Mouse (Mus musculus): ENCODE data around the gene Tgtp2. TPM values are rescaled to one million over a fixed set of nuclear protein-coding genes. Genes with fewer than 3 reads are reported as not detected.
A peak's percentile ranks its signal among the peaks of the same experiment; 100 is the strongest.

Gene Tgtp2
- polyA plus RNA-seq, 1 experiment from 2014 or later = not detected

- Histone ChIP-seq H3K27ac (no peak overlapping the region), H3K4me1 (peaks cover 8% of the 10 kb centered on the region), H3K9me3 (no peaks in the 10 kb centered on the region), H3K27me3 (ENCODE audit: insufficient read depth, poor library complexity, severe bottlenecking) (no peaks in the 10 kb centered on the region), H3K4me3 (no peak overlapping the region), H3K36me3 (no peaks in the 10 kb centered on the region)
- DNase-seq (ENCODE audit: low spot score) = no peak
- WGBS = 85% methylated on average over 1 of the region's 1 CpGs
Observed at GRCm38 (mm10) chr11:49092053-49092586, 28.1 kb upstream of the Tgtp2 start.

- no peak for DNase-seq (ENCODE audit: low spot score)
- H3K9me3 ChIP-seq = no peaks in the 10 kb centered on the region
- WGBS = 61% methylated on average over 4 of the region's 4 CpGs
Observed at GRCm38 (mm10) chr11:49091171-49091570, 27.2 kb upstream of the Tgtp2 start.

DNA sequence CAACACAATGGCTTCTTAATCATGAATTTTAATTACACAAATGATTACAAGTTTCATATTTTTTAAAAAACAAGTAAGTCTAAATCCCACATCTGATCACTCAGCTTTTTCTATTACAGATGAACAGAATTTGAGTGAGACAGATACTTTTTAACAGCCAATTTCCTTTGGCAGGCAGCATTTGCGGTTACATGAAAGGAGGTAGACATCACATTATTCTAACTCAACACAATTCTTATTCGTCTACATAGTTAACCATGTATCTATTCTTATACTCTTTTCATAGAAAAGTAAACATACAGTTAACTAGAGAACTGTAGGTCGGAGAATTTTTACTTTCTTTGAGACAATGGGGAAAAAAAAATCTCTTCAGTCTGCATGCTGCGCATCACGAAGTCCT, 26.5 kb upstream of the Tgtp2 start:
- peaks cover 8% of the 10 kb centered on the region for H3K4me1 ChIP-seq
- H3K9me3 ChIP-seq = no peaks in the 10 kb centered on the region
- H3K36me3 ChIP-seq = no peaks in the 10 kb centered on the region
- DNase-seq (ENCODE audit: low spot score) = no peak
- no peaks in the 10 kb centered on the region for H3K27me3 ChIP-seq (ENCODE audit: insufficient read depth, poor library complexity, severe bottlenecking)
- 87% methylated on average over 5 of the region's 5 CpGs for WGBS
- no peak overlapping the region for H3K27ac ChIP-seq
- H3K4me3 ChIP-seq = no peak overlapping the region

More at GRCm38 (mm10) chr11:49091171-49091570, 27.2 kb upstream of the Tgtp2 start:
- Histone ChIP-seq H3K36me3 (no peaks in the 10 kb centered on the region), H3K4me1 (peaks cover 8% of the 10 kb centered on the region), H3K27ac (no peak overlapping the region), H3K4me3 (no peak overlapping the region), H3K27me3 (ENCODE audit: insufficient read depth, poor library complexity, severe bottlenecking) (no peaks in the 10 kb centered on the region)

GRCm38 (mm10) chr11:49089735-49090507, 25.9 kb upstream of the Tgtp2 start:
- DNase-seq (ENCODE audit: low spot score) = no peak
- no peaks in the 10 kb centered on the region for H3K9me3 ChIP-seq
- H3K4me3 ChIP-seq = no peak overlapping the region
- H3K4me1 ChIP-seq = peaks cover 8% of the 10 kb centered on the region
- no peaks in the 10 kb centered on the region for H3K36me3 ChIP-seq
- no peak overlapping the region for H3K27ac ChIP-seq
- WGBS = 80% methylated on average over 3 of the region's 3 CpGs
- H3K27me3 ChIP-seq (ENCODE audit: insufficient read depth, poor library complexity, severe bottlenecking) = no peaks in the 10 kb centered on the region

- Histone ChIP-seq H3K4me3 (no peak overlapping the region), H3K4me1 (peaks cover 8% of the 10 kb centered on the region), H3K36me3 (no peaks in the 10 kb centered on the region), H3K9me3 (no peaks in the 10 kb centered on the region), H3K27ac (no peak overlapping the region), H3K27me3 (ENCODE audit: insufficient read depth, poor library complexity, severe bottlenecking) (no peaks in the 10 kb centered on the region)
- 86% methylated on average over 5 of the region's 5 CpGs for WGBS
- DNase-seq (ENCODE audit: low spot score) = no peak
Observed at GRCm38 (mm10) chr11:49088990-49089652, 25.1 kb upstream of the Tgtp2 start.

- no peaks in the 10 kb centered on the region for H3K9me3 ChIP-seq
- peak overlapping the region; percentile 42; the same call in 1 of the 2 replicates for H3K27ac ChIP-seq
- H3K36me3 ChIP-seq = no peaks in the 10 kb centered on the region
- DNase-seq (ENCODE audit: low spot score) = peak; percentile 83
- H3K4me3 ChIP-seq = peak overlapping the region; percentile 37
- 32% methylated on average over 22 of the region's 22 CpGs for WGBS
- no peaks in the 10 kb centered on the region for H3K27me3 ChIP-seq (ENCODE audit: insufficient read depth, poor library complexity, severe bottlenecking)
- peaks cover 8% of the 10 kb centered on the region for H3K4me1 ChIP-seq
Observed at GRCm38 (mm10) chr11:49087830-49088616, 24.0 kb upstream of the Tgtp2 start.

- WGBS = 80% methylated on average over 6 of the region's 6 CpGs
- Histone ChIP-seq H3K27ac (no peak overlapping the region), H3K36me3 (no peaks in the 10 kb centered on the region), H3K9me3 (no peaks in the 10 kb centered on the region), H3K27me3 (ENCODE audit: insufficient read depth, poor library complexity, severe bottlenecking) (no peaks in the 10 kb centered on the region), H3K4me1 (peaks cover 8% of the 10 kb centered on the region), H3K4me3 (no peak overlapping the region)
- no peak for DNase-seq (ENCODE audit: low spot score)
Observed at GRCm38 (mm10) chr11:49086858-49087361, 22.9 kb upstream of the Tgtp2 start.

DNA sequence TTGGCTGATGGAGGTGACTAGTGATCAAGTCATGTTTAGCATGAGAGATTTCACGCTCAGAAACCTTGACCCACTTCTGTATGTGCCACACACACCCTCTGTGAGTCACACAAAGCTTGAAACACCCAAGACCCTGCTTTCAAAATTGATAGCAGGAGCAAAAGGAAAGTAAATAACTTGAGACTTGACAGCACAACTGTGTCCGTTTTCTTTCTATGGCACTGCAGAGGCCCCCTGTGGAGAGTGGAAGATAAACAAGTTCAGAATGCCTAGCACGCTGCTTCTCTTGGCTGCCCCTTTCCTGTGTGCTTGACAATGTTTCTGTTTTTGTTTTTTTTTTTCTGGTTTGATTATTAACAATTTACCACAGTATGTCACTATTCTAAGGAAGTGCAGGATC, 20.9 kb upstream of the Tgtp2 start:
- Histone ChIP-seq H3K27me3 (ENCODE audit: insufficient read depth, poor library complexity, severe bottlenecking) (no peaks in the 10 kb centered on the region), H3K4me1 (peaks cover 8% of the 10 kb centered on the region), H3K36me3 (no peaks in the 10 kb centered on the region), H3K4me3 (no peak overlapping the region), H3K9me3 (no peaks in the 10 kb centered on the region), H3K27ac (no peak overlapping the region)
- no peak for DNase-seq (ENCODE audit: low spot score)
- WGBS = 29% methylated on average over 3 of the region's 3 CpGs

GRCm38 (mm10) chr11:49084385-49084784, 20.4 kb upstream of the Tgtp2 start:
- Histone ChIP-seq H3K9me3 (no peaks in the 10 kb centered on the region), H3K4me3 (no peak overlapping the region), H3K4me1 (peaks cover 8% of the 10 kb centered on the region), H3K27me3 (ENCODE audit: insufficient read depth, poor library complexity, severe bottlenecking) (no peaks in the 10 kb centered on the region), H3K27ac (no peak overlapping the region), H3K36me3 (no peaks in the 10 kb centered on the region)
- WGBS = 73% methylated on average over 1 of the region's 1 CpGs
- no peak for DNase-seq (ENCODE audit: low spot score)

GRCm38 (mm10) chr11:49083808-49084207, 19.8 kb upstream of the Tgtp2 start:
- H3K36me3 ChIP-seq = no peaks in the 10 kb centered on the region
- H3K4me3 ChIP-seq = no peak overlapping the region
- no peak overlapping the region for H3K27ac ChIP-seq
- no peak for DNase-seq (ENCODE audit: low spot score)
- WGBS = 79% methylated on average over 3 of the region's 3 CpGs
- no peaks in the 10 kb centered on the region for H3K27me3 ChIP-seq (ENCODE audit: insufficient read depth, poor library complexity, severe bottlenecking)
- H3K4me1 ChIP-seq = peaks cover 8% of the 10 kb centered on the region
- no peaks in the 10 kb centered on the region for H3K9me3 ChIP-seq

GRCm38 (mm10) chr11:49083146-49083545, 19.1 kb upstream of the Tgtp2 start:
- 80% methylated on average over 1 of the region's 1 CpGs for WGBS
- Histone ChIP-seq H3K27ac (no peak overlapping the region), H3K27me3 (ENCODE audit: insufficient read depth, poor library complexity, severe bottlenecking) (no peaks in the 10 kb centered on the region)

GRCm38 (mm10) chr11:49081886-49082285, 17.9 kb upstream of the Tgtp2 start:
- no peak for DNase-seq (ENCODE audit: low spot score)
- Histone ChIP-seq H3K27ac (no peak overlapping the region), H3K9me3 (no peaks in the 10 kb centered on the region), H3K4me3 (no peak overlapping the region), H3K4me1 (no peaks in the 10 kb centered on the region), H3K36me3 (no peaks in the 10 kb centered on the region), H3K27me3 (ENCODE audit: insufficient read depth, poor library complexity, severe bottlenecking) (no peaks in the 10 kb centered on the region)
- 71% methylated on average over 3 of the region's 3 CpGs for WGBS

More at GRCm38 (mm10) chr11:49083146-49083545, 19.1 kb upstream of the Tgtp2 start:
- H3K4me1 ChIP-seq = peaks cover 4% of the 10 kb centered on the region
- DNase-seq (ENCODE audit: low spot score) = no peak
- no peak overlapping the region for H3K4me3 ChIP-seq
- H3K9me3 ChIP-seq = no peaks in the 10 kb centered on the region
- H3K36me3 ChIP-seq = no peaks in the 10 kb centered on the region

Data from heart, embryonic 10.5 days (tissue).